Mouse (Mus musculus) T-helper 1 cell (primary cell): ENCODE results near the gene Abca13.

Source experiments
- in situ Hi-C: fragments of 300-600 bp; cut with MboI, MseI; formaldehyde crosslinking; loops from one replicate; pipeline ENCODE4 v1.15.1; 2025; ENCODE audit warnings: high pct_unique_total_duplicates

The Abca13 gene

DNA sequence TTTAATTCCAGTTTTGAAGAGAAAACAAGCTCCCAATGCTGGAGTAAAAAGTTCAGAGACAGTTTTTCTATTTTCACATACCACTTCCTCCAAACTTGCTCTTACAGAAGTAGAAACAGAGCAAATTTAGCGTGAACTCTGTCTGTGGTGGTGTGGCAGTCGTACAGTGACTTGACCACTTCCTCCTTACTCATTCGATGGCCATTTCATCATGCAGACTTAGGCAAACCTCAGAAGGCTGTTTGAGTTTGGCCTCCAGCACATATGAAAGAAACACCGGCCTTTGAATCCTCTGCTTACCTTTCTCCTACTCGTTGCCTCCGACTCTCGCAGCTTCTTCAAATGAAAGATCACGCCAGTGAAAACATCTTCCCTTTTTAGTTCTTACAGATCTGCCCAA is 340.0 kb downstream of the Abca13 start:
- in situ Hi-C loops = no loop called here

DNA sequence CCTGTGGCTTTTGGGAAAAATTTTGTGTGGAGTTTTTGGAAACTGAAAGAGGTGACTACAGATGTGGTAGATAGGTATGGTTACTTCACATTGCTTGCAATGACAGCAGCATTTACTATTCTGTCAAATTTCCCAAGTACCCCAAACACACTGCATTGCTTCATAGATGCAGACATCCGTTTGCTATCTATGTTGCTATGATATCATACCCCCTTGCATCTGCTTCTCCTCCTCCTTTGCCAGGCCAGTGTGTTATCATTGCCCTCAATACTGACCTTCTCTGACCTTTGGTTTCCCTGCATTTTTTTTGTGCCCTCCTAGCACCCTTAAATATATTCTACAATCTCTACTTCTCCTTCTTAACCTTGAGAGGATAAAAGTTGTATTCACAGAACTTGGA is 341.4 kb downstream of the Abca13 start:
- in situ Hi-C loops = no loop called here

DNA sequence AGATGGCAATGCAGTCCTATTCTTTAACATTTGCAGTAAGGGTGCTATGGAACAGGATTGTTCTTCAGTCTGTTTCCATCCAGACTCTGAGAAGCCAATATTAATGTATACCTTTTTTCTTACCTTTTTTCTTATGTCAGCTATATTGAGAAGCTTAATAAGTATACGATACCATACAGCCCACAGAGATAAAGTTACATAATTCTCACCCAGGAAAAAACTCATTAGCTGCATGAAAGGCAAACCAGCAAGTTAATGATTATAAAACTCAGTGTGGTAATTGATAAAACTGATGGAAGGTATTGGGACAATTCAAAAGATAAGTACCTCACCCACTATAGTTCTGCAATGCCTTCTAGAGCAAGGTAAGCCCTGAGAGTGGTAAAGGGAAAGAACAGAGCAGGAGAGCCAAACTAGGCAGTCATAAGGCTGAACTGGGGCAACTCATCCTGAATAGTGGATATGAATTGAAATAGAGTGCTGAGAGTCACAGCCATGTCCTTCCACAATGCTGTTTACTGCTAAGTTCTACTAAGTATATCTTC is 342.0 kb downstream of the Abca13 start:
- in situ Hi-C loops = no loop called here

DNA sequence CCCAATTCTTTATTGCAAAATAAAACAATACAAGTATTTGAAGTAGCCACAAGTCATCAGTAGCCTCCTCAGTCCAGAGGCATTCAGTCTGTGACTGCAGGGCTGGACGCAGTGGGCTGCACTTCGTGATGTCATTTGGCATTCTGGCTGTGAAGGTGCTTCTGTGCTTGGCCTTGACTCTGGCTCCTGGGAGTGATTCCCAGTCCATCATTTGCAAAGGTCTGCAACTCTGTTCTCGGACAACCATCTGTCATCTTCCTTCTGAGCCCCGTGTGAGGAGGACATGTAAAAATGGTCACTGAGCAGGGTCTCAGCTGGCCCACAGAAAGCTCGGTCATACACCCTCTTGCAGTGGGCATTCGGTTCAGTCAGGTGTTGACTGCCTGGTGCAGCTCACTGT is 345.1 kb downstream of the Abca13 start:
- in situ Hi-C loops = no loop called here

DNA sequence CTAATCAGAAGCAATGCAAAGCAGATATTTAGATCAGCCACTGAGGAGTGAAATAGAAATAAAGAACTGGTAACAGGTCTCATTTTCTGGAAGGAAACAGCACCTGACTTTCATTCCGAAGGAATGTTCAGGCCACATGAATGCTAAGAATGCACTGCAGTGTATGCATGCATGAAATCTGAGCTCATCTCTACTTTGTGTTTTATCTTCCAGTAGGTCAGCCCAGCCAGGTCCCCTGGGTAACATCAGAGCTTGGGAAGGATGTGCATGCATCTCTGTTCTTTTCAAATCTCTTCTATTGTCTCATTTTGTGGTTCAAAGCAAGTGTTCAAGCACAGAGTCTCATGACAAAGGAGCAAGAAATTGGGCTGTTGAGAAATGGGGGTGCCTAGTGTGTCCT is 346.6 kb downstream of the Abca13 start:
- in situ Hi-C loops = no loop called here

DNA sequence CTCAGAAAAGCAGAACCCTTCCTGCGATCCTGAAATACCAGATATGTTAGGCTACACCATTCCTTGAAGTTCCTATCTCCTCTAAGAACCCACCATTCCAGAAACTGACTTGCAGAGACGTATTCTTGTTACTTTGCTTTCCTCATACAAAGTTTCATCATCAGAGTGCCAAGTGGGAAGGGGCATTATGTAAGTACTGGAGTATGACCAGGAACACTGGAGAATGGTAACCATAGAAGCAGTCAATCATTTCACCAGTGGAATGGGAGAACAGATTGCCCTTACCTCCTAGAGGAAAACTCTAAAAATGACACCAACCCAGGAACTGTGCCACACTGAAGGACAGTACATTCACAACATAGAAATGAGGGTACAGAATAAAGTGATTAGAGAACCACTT is 368.3 kb downstream of the Abca13 start:
- in situ Hi-C loops = no loop called here

DNA sequence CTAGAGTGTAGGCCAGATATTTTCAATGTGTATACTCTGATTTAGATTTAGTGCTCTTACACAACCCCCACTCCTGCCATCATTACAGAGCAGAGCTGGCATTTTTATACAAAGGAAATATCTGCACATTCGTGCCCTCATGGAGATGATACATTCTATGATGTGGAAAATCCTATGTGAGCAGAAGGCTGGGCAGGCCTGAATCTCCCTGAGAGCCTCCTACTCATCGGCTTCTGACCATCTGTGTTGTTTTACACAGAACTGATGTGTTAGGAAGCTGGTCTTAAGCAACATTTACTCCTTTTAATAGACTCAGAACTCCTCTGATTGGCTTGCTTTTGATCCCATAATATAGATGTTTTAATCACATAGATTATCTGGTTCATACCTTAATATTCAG is 376.6 kb downstream of the Abca13 start:
- in situ Hi-C loops = no loop called here

DNA sequence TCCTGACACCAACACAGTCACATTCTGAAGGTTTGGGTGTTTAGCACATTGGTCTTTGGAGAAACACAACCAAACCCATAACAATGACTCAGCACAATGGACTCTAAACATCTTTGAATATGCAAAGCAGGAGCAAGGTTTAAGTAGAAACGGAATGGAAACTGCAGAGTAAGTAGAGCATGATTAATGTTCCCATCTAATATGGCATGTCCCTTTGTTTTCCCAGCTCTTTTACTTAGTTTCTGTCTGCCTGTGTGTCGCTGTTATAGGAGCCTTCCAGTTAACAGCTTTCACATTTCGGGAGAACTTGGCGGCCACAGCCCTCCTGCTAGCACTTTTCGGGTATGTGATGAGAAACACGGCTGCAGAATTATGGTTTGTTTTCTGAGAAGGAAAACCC is 378.6 kb downstream of the Abca13 start:
- in situ Hi-C loops = no loop called here

DNA sequence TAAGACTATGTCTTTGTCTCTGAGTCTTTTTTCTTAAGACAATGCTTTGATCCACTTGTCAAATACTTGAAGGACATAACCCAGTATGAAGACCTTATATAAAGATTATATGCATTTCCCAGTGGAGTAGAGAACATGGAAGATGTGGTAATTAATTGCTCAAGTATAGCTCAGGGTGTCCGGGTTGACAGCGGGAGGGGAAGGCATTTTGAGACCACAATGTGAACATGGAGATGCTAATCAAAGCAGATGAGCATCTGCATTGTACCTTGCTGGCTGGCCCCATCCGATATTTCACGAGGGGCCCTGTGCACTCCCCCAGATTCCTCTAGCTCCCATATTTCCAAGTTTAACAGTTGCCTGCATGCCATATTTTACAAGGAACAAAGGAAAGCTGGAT is 383.2 kb downstream of the Abca13 start:
- in situ Hi-C loops = no loop called here

DNA sequence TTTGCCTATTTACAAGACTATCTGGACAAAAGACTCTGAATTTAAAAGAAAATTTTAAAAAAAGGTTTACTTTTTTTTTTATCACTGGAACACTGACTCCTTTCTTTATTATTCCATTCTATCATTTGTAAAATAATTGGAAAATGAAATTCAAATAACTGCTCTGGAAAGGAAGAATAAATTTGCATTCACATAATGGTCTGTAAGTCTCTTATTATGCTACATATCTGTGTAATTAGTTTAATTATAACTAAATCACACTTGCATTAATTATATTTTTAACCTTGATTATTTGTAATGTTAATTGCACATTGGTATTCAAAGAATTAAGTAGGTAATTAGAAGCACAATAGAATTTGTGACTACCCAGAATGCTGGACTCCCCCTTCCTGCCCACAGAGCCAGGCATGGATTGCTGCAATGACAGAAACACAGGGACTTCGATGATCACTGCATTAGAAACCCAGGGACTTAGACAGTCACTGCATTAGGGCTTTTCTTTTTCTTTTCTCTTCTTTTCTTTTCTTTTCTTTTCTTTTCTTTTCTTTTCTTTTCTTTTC is 400.1 kb downstream of the Abca13 start:
- in situ Hi-C loops = no loop called here

DNA sequence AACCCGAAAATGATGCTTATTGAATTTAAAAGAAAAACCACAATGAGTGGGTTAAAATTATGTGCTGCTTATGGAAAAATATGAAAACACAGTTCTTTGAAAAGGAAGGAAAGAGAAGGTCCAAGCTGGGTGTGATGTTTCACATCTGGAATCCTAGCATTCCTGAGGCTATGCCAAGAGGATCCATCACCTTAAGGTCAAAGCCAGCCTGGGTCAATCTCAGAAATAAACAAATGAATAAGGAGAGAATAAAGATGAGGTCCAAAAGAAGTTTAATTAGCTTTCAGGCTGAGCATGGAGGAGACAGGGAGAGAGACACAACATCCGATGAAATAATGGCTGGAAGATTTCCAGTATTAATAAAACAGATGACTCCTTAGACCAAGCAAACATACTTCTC is 405.6 kb downstream of the Abca13 start:
- in situ Hi-C loops = no loop called here

DNA sequence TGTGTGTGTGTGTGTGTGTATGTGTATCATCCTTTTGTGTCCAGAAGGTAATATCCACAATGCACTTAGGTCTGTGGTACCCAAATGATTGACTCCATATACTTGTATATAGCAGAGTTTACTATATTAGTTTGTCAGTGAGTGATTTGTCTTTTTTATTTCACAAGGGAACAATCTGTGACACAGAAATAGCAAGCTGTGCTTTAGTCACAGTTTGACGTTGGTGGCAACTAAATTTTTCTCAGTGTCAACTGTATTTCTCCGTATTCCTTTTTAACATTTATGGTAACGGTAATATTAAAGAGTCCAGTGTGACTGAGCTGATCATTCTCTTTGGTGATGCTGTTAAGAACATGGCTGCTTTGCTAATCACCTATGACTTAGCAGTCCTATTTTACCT is 409.4 kb downstream of the Abca13 start:
- in situ Hi-C loops = no loop called here

DNA sequence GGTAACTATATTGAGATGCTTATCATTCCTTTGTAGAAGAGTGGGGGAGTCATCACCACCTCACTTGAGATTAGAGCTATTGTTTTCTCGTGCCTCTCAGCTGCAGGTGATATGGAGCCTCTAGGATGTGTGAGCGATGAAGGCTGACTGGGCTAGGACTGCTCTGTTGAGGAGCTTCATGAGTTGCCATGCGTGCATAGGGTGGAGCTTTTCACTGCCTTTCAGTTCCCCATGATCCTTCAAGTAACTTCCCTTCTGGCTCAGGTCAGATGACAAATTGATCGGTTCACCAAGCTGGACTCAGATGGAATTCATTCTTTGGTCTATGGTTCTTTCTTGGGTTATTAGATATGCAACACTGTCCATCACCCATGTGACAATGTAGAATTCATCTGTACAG is 410.4 kb downstream of the Abca13 start:
- in situ Hi-C loops = no loop called here

DNA sequence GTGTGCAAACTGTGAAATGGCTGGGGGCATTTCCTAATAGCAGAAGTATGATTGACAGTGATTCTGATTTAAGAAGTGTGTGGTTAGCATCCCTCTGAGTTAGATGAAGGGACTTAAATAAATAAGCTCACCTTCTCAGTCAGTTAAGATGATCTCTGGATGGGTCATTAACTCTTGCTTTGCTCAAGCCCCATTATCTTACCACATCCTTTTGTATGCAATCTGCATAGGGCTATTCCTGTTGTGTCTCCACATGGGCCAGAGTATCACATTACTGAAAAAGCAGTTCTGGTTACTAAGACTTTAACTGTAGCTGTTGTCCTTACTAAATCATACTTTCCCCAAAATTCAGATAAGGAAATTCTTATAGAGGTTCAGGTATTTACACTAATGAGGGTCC is 416.5 kb downstream of the Abca13 start:
- in situ Hi-C loops = no loop called here

DNA sequence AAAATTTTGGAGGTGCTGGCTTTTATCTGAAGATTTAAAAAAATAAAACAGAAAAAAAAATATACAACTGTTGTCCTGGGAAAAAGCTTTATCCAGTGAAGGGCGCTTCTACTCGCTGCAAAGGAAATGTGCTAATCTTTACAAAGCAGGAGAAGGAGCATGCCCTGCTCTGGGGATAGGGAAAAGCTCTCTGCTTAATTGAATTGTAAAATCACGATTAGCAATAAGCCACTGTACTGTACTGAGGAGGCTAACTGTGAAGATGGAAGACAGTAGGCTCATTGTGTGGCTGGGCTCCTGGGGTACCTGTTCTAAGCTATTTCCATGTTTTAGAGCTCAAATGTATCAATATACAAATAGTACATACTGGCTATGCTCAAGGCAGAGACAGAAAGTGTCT is 417.3 kb downstream of the Abca13 start:
- in situ Hi-C loops = no loop called here

DNA sequence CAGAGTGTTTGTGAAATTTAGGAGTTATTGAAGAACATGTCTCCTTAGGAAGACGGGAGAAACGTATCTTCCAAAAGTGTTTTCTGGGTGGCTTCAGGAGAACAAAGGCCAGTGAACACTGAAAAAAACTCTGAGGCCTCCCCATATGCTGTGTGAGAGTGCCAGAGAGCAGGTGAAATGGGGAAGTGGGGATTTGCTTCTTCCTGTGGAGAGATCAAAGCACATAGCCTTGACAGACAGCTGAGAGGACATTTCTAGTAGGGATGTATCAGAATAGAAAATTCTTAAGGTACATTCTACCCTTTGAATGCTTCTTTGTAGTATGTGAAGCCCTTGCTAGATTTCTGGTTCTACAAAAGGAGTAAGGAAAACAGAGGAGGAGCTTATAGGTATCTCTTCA is 424.4 kb downstream of the Abca13 start:
- in situ Hi-C loops = no loop called here

DNA sequence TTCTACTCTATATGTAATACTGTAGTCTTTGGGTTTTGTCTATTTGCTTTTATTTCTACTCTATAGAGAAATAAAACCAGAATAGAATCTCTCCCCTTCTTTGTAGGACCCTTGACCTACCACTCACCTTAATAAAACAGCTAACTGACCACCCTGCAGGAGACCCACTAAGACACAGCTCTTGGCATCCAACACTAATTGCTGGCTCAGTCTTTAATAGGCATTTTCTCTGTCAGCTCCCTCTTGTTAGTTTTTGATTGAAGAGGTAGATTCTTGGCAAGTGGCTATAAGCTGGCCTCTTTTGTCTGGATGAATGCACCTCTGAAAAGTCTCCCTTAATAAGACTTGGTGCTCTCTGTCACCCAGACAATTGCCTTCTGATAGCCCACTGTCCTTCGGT is 424.9 kb downstream of the Abca13 start:
- in situ Hi-C loops = no loop called here

DNA sequence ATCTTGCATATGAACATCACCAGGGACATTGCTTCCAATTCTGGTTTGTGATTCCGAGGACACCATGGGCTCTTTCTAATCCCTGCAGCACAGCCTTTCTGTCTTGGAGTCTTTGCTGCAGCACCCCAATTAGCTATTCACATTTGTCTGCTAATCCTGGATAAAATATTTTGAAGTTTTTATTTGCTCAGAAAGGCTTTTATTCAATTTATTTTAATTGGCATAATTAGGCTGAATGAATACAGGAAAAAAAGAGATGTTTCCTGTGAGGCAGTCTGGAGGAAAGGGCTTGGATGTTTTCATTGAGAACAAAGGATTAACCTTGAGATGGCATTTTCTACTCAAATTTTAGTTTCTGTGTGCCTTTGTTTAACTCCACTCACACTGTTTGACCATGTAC is 428.2 kb downstream of the Abca13 start:
- in situ Hi-C loops = no loop called here

DNA sequence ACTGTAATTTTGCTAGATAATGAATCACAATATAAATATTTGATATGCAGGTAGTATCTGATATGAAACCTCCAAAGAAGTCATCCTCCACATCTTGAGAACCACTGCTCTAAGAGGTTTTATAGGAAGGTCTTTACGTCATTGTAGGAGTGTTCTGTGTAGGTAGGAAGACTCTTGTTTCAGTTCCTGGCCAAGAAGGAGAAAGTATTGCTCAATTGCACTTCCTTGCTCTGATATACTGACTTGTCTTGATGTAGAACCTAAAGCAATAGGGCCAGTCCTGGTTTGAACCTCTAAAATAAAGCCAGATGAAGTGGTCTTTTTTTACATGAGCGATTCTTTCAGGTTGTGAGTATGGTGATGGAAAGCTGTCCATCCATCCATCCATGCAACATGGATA is 431.1 kb downstream of the Abca13 start:
- in situ Hi-C loops = no loop called here

DNA sequence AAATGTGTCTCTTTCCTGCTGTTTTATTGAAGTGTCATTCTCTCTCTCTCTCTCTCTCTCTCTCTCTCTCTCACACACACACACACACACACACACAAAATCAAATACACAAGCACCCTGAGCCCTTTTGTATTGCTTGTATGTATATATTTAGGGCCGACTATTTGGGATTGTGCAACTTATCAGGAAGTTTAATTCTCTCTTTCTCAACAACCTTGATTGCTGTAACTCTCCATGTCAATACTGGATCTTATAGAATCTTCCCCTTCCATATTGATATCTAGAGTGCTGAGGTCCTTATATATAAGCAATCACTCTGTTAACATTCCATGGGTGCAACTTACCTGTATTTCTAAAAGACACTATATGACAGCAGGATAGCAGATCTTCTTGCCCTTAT is 433.0 kb downstream of the Abca13 start:
- in situ Hi-C loops = no loop called here

DNA sequence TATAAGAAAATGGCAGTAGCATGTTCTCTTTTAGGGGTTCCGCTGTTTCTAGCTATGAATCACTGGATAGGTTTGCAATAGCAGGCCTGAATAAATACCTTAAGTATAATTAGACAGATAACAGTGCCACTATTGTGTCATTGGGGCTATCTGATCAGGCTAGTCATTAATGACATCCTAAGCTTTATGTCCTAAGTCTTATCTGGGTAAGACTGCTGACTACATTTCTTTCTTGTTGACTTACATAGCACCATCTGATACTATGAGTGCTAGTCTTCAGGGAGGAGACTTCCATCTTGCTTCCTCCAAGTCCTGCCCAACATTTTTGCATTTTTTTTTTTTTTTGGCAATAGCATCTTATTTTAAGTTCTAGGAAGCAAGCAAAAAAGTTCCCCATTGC is 434.1 kb downstream of the Abca13 start:
- in situ Hi-C loops = no loop called here

DNA sequence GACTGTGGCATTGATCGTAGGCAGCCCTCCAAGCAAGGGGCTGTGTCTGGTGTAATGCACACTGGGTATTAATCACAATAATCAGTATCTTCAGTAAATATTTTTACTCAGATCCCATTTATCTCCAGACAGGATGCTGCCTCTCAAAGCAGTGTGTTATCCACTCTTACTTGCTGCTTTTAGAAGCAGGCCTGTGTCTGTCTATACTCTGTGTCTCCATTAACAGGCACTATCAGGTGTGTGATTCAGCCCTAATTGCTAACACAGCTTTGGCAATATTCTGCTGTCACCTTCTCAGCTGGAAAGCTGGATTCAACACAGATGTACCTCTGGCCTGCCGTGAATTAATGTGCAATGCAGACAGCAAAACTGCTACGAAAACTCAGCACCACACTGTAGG is 455.5 kb downstream of the Abca13 start:
- in situ Hi-C loops = no loop called here

DNA sequence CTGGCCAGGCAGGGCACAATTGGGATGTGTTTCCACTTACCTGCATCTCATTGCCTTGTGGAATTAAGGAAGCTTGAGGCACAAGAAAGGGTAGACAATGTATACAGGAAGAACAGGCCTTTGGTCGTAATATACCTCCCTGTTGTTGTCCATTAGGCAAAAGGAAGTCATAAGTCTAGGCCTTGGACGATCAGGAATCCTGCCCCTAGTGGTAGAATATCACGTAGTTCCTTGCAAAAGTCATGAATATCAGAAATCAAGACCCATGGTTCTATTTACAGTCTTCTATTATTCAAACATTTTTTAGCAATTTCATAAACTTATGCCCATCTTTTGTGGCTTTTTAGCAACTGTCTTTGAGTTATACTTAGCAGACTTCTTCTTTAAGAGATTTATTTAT is 456.2 kb downstream of the Abca13 start:
- in situ Hi-C loops = no loop called here

DNA sequence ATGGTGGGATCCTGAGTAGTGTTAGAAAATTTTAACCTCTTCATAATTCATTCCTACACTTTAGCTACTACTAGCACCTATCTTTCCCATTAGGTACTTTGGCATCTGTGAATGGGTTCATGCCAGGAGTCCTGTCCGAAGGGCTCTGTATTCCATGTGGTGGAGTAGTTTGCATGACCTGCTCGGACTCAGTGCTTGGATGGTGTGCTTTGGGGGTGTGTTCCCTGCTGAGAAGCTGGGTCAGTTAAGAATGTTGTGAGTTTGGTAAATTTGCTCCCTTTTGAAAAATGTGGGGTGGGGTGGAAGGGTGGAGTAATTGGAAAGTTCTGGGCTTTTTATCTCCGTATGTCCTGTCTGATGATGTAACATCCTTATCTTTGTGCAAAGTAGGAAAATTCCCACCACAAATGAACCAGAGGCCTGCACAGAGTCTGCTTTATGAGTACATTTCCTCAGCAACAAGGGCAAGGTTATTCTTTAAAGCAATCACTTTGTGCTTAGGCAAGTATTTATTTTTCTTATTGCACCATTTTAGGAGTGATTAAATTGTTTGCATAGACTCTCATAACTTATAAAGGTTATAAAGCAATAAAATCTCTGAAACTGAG is 475.0 kb downstream of the Abca13 start:
- in situ Hi-C loops = loop anchor here (10.0 kb wide), 1 partner anchor 1748 kb away; no protein-coding TSS in a partner anchor
